Mouse (Mus musculus) layer of hippocampus, postnatal 25 days (tissue): Measurements from ENCODE around the gene Nxph4. TPM values are rescaled to one million over a fixed set of nuclear protein-coding genes. Genes with fewer than 3 reads are reported as not detected.

Source experiments
- DNase-seq, 2 experiments: peaks; one replicate each; pipeline ENCODE4 v3.0.0; 2022; ENCODE audit warnings: mixed read lengths in 2 of 2, low spot score in 1 of 2; ENCODE audit errors: extremely low spot score in 1 of 2
- total RNA-seq, 2 experiments: library from RNA; stranded (reverse); gene quantifications; 2 replicates each; pipeline ENCODE4 v1.2.3; 2021

Gene Nxph4
- 1 to 10 TPM; 1.9 to 2.1 TPM for total RNA-seq

DNA sequence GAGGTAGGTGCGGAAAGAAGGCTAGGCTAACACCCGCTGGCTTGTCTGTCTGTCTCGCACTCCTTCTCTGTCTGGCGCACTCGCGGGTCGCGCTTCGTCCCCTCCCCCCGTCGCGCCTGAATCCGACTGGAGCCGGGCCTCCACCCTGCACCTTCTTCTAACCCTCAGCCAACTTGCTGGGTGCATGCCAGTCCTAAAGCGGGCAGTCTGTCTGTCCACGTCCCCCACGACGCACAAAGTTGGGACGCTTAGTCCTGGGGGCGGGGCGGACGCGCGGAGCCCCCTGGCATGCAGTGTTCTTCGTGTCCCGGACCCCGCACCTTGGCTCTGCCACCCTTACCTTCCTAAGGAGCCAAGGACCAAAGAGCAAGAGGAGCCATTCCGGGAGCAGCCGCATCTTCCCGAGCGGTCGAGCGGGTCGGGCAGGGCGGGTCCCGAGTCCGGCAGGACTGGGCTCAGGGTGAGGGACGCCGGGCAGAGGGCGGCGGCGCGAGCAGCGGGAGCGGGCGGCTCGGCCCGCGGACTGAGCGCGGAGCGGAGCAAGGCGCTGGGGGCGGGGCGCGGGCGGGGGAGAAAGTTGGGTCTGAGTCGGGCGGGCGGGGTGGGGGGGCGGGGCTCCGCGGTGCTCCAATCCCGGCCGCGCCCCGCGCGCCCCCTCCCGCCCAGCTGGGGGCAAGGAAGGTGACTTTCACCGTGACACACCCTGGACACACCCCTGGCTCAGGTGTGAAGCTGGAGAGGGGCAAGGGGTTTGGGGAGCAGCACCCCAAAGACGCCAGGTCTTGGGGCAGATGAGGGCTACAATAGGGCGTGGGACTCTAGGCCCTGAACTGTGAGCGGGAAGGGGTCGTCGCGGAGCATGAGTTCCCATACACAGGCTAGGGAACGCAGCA is at the start of gene Nxph4:
Gene Nxph4, minus strand, starts transcription at position 524 of the 893 bp plus-strand sequence.
- no peak for DNase-seq

GRCm38 (mm10) chr10:127583649-127584048 is 49.3 kb upstream of the Nxph4 start:
- no peak for DNase-seq

DNA sequence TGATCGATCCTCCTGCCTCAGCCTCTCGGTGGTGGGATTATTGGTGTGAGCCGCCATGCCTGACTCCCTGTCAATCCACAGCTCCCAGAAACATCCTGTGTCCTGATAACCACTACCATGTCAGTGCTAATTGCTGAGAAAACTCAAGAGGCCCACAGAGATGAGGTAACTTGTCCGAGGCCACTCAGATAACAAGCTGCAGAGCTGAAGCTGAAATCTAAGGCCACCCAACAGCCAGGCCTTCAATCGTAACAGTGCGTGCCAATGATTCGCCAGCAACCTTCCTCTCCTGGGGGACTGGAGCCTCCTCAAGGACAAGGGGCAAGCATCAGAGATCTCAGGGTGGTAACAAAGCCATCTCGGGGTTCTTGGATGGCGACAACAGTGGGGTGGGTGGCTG is 46.9 kb upstream of the Nxph4 start:
- no peak for DNase-seq

GRCm38 (mm10) chr10:127577982-127578381 is 43.6 kb upstream of the Nxph4 start:
- DNase-seq = no peak

DNA sequence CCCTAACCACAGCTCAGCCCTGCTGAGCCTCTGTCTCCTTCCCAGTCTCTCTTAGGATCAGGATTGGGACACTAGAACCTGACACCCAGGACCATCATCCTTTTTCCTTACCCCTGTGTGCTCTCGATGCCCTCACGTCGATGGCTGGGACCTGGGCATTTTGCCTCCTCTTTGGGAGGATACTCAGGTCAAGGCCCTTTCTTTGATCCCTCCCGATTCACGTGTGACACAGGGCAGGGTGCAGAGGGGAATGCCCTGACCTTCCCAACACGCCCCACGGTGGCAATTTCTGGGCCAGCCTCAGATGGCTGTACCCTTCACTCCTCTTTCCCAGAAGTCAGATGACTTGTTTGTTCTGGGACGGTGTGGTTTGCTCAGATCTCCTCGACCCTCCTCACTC is 42.8 kb upstream of the Nxph4 start:
- no peak for DNase-seq

DNA sequence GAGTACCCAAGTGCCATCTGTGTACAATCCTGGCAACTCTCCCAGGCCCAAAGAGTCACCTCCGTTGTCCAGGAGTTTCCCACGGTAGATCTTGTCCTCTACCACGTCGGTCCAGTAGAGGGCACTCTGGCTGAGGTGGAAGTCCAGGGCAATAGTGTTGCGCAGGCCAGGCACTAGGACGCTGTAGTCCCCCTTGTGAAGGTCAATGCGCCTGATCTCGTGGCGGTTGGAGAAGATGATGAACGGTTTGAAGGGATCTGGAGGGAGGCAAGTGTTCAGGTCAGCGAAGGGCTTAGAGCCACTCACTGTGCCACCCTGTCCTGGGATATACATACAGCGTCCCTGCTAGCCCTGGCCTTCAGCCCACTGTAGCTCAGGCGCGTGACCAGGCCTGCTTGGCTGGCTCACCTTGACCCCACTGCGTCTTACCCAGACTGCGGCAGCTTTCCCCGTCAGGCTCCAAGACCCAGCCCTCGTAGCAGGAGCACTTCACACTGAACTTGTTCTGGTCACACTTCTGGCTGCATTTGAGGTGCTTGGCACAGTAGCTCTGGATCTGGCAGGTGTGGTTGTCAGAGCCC is 42.1 kb upstream of the Nxph4 start:
- peak in 1 of 2 experiments; percentile 62 for DNase-seq

DNA sequence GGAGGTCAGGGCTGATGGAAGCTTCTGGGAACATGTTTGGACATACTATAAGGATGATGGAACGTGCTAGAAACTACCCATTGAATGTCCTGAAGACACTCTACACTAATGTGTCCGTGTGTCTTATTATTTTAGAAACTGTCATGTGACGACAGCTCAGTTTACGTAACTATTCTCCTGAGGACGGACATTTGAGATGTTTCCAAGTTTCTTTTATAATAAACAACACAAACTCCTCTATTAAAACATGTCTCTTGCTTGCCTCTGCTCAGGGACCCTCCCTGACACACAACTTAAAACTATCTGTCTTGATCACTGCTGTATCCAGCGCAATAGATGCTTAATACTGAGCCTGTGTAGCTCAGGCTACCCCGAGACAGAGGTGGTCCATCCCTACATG is 41.4 kb upstream of the Nxph4 start:
- no peak for DNase-seq

DNA sequence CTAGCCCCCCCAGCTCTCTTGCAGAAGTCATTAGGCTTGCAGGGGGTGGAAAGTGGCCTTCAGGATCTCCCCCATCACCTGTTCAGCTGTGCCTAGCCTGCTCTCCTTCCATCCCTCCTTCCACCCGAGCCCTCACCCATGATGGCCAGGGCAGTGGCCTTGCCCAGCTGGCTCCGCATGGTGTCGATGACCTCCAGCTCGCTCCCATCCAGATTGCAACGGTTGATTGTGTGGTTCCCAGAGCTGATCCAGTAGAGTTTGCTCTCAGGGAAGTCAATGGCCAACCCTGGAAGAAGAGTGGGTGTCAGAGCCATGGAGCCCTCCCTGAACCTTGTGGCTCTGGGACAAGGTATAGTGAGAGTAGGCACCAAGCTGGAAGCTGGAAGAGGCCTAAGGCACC is 37.9 kb upstream of the Nxph4 start:
- no peak for DNase-seq

- no peak for DNase-seq
Observed at GRCm38 (mm10) chr10:127570937-127571641, 36.7 kb upstream of the Nxph4 start.

DNA sequence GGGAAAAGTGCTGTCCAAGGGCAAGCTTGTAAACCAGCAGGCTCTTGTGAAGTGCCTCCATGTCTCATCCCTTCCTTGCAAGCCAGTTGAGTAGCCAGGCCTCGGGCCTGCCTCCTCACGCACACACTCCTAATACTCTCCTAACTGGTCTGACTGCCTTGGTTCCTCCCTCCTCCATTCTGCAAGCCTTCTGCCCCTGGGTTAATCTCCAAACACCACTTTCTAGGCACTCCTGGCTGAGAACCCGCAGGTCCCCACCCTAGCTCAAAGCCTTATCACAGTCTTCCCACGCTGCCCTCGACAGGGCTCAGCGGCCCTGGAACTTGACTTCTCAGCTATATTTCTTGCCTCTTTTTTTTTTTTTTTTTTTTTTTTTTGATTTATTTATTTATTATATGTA is 36.0 kb upstream of the Nxph4 start:
- no peak for DNase-seq

DNA sequence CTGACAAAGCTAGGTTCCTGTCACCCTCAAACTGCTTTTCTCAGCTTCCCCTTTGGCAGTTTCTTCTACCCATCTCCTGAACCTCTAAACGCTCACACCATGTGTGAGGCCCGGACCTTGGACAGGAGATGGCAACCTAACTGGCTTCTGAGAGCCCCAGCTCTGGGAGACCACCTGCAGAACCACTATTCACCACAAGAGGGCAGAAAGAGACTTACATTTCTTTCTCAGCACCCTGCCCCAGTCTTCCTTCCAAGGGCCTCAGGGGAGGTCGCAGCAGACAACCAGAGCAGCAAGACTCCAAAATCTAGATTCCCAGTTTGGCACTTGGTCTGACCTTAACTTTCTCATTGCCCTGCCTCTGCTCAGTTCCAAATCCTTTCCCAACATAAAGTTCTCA is 35.1 kb upstream of the Nxph4 start:
- DNase-seq = peak; percentile 42 to 74

GRCm38 (mm10) chr10:127566553-127567326 is 32.4 kb upstream of the Nxph4 start:
- DNase-seq = no peak

- no peak for DNase-seq
Observed at GRCm38 (mm10) chr10:127564301-127564700, 29.9 kb upstream of the Nxph4 start.

GRCm38 (mm10) chr10:127563840-127564239 is 29.5 kb upstream of the Nxph4 start:
- DNase-seq = no peak

GRCm38 (mm10) chr10:127561145-127561544 is 26.8 kb upstream of the Nxph4 start:
- DNase-seq = no peak

- no peak for DNase-seq
Observed at GRCm38 (mm10) chr10:127557397-127557796, 23.0 kb upstream of the Nxph4 start.

GRCm38 (mm10) chr10:127555703-127556102 is 21.3 kb upstream of the Nxph4 start:
- DNase-seq = no peak

DNA sequence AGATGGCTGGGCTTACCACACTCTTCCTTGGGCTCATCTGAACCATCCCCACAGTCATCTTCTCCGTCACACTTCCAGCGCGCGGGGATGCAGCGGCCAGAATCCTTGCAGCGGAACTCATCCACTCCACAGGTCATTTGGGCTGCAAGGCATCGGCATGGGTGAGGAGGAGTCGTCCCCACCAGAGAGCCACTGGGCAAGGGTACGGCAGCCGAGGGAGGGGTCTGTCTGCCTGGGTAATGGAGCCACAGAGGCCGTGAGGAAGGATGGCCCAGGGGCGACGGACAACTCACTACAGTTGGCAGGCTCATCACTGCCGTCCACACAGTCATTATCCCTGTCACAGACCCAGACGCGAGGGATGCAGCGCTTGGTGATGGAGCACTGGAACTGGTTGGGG is 15.5 kb upstream of the Nxph4 start:
- DNase-seq = no peak

GRCm38 (mm10) chr10:127548236-127548635 is 13.9 kb upstream of the Nxph4 start:
- no peak for DNase-seq

DNA sequence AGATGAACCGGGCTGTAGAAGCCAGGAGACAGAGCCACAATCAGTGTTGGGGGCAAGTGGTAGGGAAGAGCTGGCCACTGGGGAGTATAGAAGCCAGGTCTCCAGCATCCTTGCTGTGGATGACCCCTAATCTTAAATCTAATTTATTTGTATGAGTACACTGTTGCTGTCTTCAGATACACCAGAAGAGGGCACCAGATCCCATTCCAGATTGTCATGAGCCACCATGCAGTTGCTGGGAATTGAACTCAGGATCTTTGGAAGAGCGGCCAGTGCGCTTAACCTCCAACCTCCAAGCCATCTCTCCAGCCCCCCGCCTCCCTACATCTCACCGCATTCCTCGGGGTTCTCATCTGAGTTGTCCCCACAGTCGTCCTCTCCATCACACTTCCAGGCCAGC is 12.1 kb upstream of the Nxph4 start:
- no peak for DNase-seq

- no peak for DNase-seq
Observed at GRCm38 (mm10) chr10:127544375-127544774, 10.0 kb upstream of the Nxph4 start.
